Mouse (Mus musculus) C2C12 (cell line): ENCODE measurements around the gene Calhm4.

Experiments
- CEBPB ChIP-seq: IDR thresholded peaks from one replicate; pipeline ENCODE4 v1.6.1; 2011; ENCODE audit warnings: low read depth, mild to moderate bottlenecking, control low read depth, moderate library complexity
- CTCF ChIP-seq: IDR thresholded peaks from one replicate; pipeline ENCODE4 v1.5.1; 2011; ENCODE audit not compliant: control insufficient read depth, insufficient read depth, insufficient read length
- MAX ChIP-seq: IDR thresholded peaks from one replicate; pipeline ENCODE4 v1.6.1; 2011; ENCODE audit warnings: mild to moderate bottlenecking, control low read depth
- MYOD1 ChIP-seq: IDR thresholded peaks from one replicate; pipeline ENCODE4 v1.6.1; 2011; ENCODE audit warnings: low read depth; ENCODE audit not compliant: control insufficient read depth, insufficient read length
- MYOG ChIP-seq: IDR thresholded peaks from one replicate; pipeline ENCODE4 v1.6.1; 2011; ENCODE audit not compliant: control insufficient read depth, insufficient read length; ENCODE audit errors: extremely low read depth
- USF1 ChIP-seq: IDR thresholded peaks from one replicate; pipeline ENCODE4 v1.6.1; 2011; ENCODE audit warnings: low read depth, mild to moderate bottlenecking, control low read depth, moderate library complexity

DNA sequence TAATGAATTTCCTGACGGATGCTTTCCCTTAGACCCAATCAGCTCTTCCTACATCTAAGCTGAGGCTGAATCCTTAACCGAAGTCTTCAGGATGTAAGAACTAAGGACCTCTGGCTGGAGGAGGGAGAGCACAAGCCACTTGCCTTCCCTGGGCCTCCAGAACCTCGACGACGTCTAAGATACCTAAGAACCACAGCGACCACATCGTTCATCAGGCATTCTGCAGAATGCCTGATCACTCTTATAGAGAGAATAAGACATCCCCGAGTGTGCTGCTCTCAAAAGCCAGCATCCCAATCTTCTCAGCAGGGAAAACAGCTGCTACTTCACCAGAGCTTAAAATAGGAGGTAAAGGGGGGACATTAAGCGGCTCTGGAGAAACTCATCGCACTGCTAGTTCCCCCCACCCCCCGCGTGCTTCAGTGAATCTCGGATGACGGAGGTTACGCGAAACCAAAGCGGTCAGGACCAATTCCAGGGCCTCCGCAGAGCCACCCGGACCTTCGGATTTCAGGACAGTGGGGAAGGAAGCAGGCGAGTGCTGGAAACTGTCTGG lies 25.3 kb downstream of the Calhm4 start:
- no peak for TF ChIP-seq CTCF
- TF ChIP-seq MAX = no peak
- TF ChIP-seq CEBPB = no peak
- no peak for TF ChIP-seq MYOD1
- TF ChIP-seq USF1 = no peak
- TF ChIP-seq MYOG = no peak
